Mouse (Mus musculus): Measurements from ENCODE around the gene Metap1d.

The Metap1d gene

DNA sequence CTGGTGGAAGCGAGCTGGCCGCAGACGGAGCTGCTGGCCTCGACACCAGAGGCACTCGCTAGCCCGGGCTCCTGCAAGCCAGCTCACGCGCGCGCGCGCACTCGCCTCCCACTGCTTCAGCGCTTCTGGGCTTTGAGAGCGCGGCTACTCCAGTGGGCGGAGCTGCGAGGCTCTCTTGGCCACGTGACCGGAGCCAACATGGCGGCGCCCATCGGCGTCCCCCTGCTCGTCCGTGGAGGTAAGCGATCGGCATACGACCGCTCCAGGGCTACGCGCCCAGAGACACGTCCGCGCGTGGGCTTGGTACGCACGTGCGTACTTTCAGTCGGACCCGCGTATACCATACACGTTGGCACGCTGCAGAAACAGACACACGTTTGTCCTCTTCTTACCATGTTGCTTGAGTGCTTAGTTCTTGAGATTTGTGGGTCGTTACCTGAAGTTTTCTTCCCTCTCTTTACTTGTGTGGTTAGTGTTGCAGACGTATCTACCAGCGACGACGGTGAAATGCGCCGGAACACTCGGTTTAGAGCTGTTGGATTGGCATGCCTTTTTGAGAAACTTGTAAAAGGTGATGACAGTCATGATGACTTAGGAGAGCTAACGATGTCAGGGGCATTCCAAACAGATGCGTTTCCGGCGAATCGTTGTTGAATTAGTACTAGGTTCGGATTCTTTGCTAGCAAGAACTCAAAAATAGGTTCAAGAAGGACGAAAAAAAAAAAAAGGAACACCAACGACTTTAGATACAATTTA lies at the start of gene Metap1d:
Gene Metap1d (plus strand): TSS at position 116 of the 756 bp plus-strand sequence.
- DNase-seq, result peak; percentile 95

- no peak for DNase-seq
These were observed 47.5 kb upstream of the Metap1d start for GRCm38 (mm10) chr2:71405613-71406012.

DNA sequence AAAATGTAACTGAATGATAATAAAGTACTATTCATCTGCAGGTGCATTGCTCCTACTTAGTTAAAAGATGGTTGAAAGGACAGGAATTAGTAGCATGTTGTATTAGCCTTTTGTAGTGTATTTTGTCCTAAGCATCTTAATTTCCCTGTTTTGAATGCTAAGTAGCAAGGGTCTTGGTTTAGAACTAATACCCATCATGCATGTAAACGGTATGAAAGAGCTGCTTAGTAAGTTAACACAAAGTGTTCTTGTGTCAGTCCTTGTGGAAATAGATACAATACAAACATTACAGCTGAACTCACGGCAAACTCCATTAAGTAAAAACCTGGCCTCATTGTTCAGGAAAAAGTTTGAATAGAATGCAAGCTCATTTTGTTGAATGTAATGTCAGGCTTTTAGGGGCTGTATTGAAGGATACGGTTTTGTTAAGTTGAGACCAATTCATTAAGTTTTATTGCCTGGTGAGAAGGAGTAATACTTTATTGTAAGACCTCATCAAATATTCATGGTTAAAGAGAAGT lies 34.3 kb upstream of the Metap1d start:
- no peak for DNase-seq

GRCm38 (mm10) chr2:71419408-71419807 lies 33.7 kb upstream of the Metap1d start:
- no peak for DNase-seq

GRCm38 (mm10) chr2:71420895-71421425 lies 32.1 kb upstream of the Metap1d start:
- no peak for DNase-seq

DNA sequence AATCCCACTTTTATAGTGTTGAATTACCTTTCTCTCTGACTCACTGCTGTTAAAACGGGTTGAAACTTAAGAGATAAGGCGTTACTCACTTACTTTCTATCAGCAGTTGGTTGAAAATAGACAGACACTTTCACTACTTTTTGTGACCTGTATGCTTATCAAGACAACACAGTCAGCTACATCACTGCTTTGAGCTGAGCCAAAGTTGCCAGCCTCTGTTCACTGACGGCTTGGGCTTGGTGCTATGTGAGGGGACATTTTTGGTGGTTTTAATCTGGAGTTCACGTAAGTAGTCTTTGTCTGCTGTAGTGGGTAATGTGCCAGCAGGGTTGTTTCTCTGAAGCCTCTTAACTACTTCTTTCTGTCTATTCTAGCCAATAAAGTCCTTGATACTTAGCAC lies 28.5 kb upstream of the Metap1d start:
- no peak for DNase-seq

GRCm38 (mm10) chr2:71435440-71435839 lies 17.6 kb upstream of the Metap1d start:
- DNase-seq, result no peak

GRCm38 (mm10) chr2:71443376-71443775 lies 9.7 kb upstream of the Metap1d start:
- DNase-seq, result no peak

DNA sequence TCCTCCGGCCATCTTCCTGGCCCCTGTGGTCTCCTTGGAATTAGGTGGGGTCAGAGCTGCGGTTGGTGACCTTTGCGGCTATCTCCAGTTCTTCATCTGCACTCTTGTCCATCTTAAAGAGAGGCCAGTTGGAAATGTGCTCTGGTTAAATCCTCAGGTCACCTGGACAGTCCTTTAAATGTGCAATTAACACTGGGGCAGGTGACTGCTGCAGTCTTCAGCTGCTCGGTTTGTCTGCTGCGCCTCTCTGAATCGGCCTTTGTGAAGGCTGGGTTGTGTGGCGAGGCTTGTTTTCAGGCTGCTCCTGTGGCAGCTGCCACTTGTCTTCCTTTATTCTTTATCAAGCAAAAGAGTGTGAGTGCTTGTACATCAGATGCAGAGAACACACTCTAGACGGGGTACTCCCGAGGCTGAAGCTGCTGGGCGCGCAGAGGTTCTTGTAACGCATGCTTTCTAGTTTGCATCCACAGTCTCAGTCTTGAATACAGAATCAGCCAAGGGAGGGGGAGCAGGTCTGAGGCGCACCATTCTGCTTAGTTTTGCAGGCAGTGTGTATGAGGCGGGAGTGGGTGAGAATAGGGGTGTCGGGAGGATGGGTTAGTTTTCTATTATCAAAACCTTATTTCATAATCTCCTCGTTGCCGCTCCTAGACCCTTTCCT lies 7.4 kb upstream of the Metap1d start:
- no peak for DNase-seq

DNA sequence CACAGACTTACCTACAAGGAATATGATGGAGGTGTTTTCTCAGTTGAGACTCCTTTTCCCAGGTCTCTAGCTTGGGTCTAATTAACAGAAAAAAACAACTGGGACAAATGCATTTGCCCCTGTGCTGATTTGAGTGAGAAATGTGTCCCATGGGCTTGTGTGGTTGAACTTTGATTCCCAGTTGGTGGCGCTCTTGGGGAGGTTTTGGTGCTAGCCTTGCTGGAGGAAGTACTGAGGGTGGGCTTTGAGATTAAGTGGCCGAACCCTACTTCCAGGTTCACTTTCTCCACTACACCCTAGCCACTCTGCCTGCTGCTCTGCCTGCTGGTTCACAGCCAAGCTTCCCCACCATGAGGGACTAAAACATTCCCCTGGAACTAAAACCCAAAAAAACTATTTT lies 3.5 kb upstream of the Metap1d start:
- DNase-seq, result no peak

GRCm38 (mm10) chr2:71451761-71452160 lies 1.3 kb upstream of the Metap1d start:
- DNase-seq, result no peak

DNA sequence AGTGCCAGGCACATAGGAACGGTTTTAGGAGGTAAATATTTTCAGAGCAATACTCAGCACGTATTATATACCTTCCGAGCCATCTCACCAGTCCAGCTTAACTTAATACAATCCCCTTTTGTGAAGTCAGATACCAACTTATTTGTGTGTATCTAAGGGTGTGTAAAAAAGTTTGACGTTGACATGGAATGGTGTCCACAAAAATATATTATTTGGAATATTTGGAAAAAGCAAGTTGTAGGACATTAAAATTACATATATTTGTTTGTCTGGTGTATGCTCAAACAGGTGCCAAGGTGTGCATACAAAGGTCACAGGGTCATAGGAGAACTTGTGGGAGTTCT lies 813 bp downstream of the Metap1d start:
- DNase-seq, result no peak

DNA sequence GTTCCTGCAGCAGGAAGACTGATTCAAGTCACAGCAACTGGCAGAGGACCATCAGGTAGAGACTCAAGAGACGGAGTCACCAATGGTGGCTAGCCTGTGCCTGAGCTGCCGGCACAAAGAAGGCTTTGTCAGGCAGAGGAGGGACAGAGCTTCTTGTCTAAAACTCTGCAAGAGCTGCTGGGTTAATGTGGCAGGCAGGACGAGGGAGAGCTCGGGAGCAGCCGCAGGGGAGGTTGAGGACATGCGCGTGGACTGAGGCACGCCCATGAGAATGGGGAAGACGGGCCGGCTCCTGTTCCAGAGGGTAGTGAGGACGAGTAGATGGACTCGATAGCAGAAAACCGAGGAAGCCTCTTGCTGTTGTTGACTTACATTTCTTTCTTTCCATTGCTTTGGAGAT lies 5.5 kb downstream of the Metap1d start:
- no peak for DNase-seq

- DNase-seq, result no peak
These were observed 6.6 kb downstream of the Metap1d start for GRCm38 (mm10) chr2:71459659-71460058.

GRCm38 (mm10) chr2:71461139-71461538 lies 8.1 kb downstream of the Metap1d start:
- DNase-seq, result no peak

- no peak for DNase-seq
These were observed 8.5 kb downstream of the Metap1d start for GRCm38 (mm10) chr2:71461589-71461988.

DNA sequence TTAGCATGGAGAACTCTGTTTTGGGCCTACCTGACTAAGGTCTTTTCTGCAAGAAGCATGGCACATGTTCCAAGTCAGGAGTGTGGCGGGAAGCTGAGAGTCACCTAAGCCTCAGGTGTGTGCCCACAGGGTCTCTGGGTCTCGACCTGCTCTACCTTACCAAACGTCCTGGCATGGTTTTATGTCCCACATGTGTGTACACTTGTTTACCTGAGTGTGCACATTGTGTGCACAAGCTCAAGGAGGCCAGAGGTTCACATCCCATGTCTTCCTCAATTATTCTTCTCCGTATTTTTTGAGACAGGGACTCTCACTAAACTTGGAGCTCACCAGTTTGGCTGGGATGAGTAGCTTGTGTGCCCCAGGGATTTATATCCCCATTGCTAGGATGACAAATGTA lies 9.0 kb downstream of the Metap1d start:
- no peak for DNase-seq

GRCm38 (mm10) chr2:71462553-71462952 lies 9.5 kb downstream of the Metap1d start:
- no peak for DNase-seq

- no peak for DNase-seq
These were observed 13.0 kb downstream of the Metap1d start for GRCm38 (mm10) chr2:71466103-71466502.

DNA sequence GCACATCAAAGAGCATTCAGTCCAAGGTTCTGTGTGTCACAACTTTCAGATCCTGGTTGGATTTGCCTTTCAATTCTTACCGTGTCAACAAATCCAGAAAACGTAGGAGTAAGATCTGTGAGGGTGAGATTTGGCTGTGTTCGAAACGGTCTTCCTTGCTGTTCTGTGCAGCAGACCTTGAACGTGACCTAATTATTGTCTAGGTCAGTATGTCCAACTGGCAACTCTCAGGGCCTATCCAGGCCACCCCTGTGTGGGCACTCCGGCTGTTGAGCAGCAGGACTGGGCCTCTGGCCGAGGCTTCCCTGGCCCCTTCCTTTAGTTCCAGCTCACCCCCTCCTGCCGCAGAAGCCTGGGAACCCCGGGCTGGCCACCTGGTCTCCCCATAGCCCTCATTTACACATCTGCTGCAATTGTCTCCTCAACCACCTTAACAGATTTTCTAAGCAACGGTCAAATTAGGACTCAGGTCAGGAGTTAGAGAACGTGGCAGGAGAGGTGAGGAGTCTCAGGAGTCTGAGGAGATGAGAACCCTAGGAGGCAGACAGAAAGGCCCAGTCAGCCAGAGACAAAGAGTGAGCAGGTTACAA lies 13.9 kb downstream of the Metap1d start:
- DNase-seq, result peak; percentile 47

GRCm38 (mm10) chr2:71471094-71471493 lies 18.0 kb downstream of the Metap1d start:
- DNase-seq, result no peak

- no peak for DNase-seq
These were observed 20.8 kb downstream of the Metap1d start for GRCm38 (mm10) chr2:71473830-71474229.

DNA sequence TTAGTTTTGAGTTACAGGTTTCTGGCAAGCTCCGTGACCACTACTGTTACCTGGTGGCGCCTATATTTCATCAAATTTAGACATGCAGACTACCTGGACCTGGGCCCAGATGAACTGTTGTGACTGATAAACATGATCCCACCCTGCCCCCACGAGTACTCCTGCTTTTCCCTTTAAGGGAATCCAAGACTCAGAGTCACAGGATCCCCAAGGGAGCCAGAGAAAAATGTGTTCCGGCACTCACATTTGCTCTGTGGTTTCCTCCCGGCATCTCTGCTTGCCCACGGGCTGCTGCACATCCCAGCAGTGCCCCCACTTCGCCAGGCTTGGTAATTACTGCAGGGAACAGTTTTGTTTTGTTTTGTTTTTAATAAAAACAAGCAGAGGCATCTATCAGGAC lies 21.3 kb downstream of the Metap1d start:
- no peak for DNase-seq

GRCm38 (mm10) chr2:71475311-71475710 lies 22.2 kb downstream of the Metap1d start:
- DNase-seq, result no peak

All from cerebellum, adult 8-10 months (tissue).